Mouse (Mus musculus) ES-E14 (cell line): ENCODE data around the gene Smoc2.

ENCODE experiments used
- CHD2 ChIP-seq: IDR thresholded peaks from 2 replicates; pipeline ENCODE4 v1.6.1; 2014; ENCODE audit warnings: mild to moderate bottlenecking, low read depth, low read length, inconsistent platforms
- HCFC1 ChIP-seq: IDR thresholded peaks from 2 replicates; pipeline ENCODE4 v1.6.1; 2012; ENCODE audit warnings: low read length, inconsistent platforms, borderline replicate concordance; ENCODE audit not compliant: insufficient read depth
- MAFK ChIP-seq: IDR thresholded peaks from 2 replicates; pipeline ENCODE4 v1.6.1; 2014; ENCODE audit warnings: mild to moderate bottlenecking, low read depth, low read length, inconsistent platforms; ENCODE audit not compliant: insufficient read depth

DNA sequence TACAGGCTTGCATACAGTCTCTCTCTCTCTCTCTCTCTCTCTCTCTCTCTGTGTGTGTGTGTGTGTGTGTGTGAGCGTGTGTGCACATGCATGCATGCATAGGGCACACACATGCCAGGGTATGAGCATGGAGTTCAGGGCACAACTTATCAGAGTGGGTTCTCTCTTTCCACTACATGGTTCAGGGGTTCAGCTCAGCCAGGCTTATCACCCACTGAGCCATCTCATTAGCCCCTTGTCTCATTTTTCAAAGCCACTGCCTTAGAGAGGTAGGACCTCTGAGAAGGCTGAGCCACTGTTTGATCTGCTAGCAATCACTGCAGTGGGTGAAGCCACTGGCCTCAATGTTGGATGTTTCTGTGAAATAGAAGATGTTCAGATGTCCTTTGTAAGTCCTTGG is 82.2 kb downstream of the Smoc2 start:
- TF ChIP-seq MAFK (no peak), HCFC1 (no peak), CHD2 (no peak)
